Mouse (Mus musculus): ENCODE data around the gene 2010111I01Rik. TPM values are rescaled to one million over a fixed set of nuclear protein-coding genes. Genes with fewer than 3 reads are reported as not detected.

The 2010111I01Rik gene
- total and polyA plus RNA-seq, 3 experiments, result 26.3 to 32.7 TPM; not detected in 1

GRCm38 (mm10) chr13:63038871-63039270 is 74.2 kb downstream of the 2010111I01Rik start:
- H3K4me3 ChIP-seq (ENCODE audit: control insufficient read depth in 1 of 2, insufficient read depth in 1 of 2, low read depth in 2 of 2, low read length in 2 of 2), result no peak overlapping the region
- H3K27me3 ChIP-seq (ENCODE audit: control insufficient read depth in 1 of 2, insufficient read depth in 2 of 2, low read length in 2 of 2), result no peaks in the 10 kb centered on the region; a peak in 1 of 4 replicates
- H3K27ac ChIP-seq (ENCODE audit: control insufficient read depth, low read depth, low read length), result no peak overlapping the region
- no peaks in the 10 kb centered on the region for H3K9me3 ChIP-seq (replicated peaks; ENCODE audit: insufficient read depth, low read length)
- H3K79me2 ChIP-seq (ENCODE audit: control insufficient read depth, insufficient read depth, low read length, poor library complexity), result no peaks in the 10 kb centered on the region
- no peaks in the 10 kb centered on the region for H3K4me1 ChIP-seq (ENCODE audit: control insufficient read depth in 1 of 2, insufficient read depth in 2 of 2, low read length in 2 of 2)
- DNase-seq (ENCODE audit: low read depth, low spot score), result no peak
- TF ChIP-seq E2F4 (IDR thresholded peaks at IDR 0.05; ENCODE audit: borderline replicate concordance, low read depth, low read length), result no peak
- no peak for TF ChIP-seq ETS1 (IDR thresholded peaks at IDR 0.05; ENCODE audit: low read depth, low read length)
- TF ChIP-seq CTCF (IDR thresholded peaks at IDR 0.05 in 2 of 3, conservative IDR thresholded peaks at IDR 0.05 in 1 of 3; ENCODE audit: control insufficient read depth in 1 of 3, insufficient read depth in 1 of 3, low read depth in 2 of 3, low read length in 3 of 3, poor library complexity in 1 of 3, severe bottlenecking in 1 of 3), result no peak
- no peak for TF ChIP-seq NELFE (IDR thresholded peaks at IDR 0.05; ENCODE audit: low read depth, low read length)
- no peak for TF ChIP-seq CHD1 (IDR thresholded peaks at IDR 0.05; ENCODE audit: low read depth, low read length)
- TF ChIP-seq MAX (IDR thresholded peaks at IDR 0.05; ENCODE audit: low read length), result no peak
- no peak for TF ChIP-seq MYB (IDR thresholded peaks at IDR 0.05; ENCODE audit: low read depth, low read length)
- no peak for TF ChIP-seq BHLHE40 (IDR thresholded peaks at IDR 0.05; ENCODE audit: borderline replicate concordance, low read depth, low read length)
- no peak for TF ChIP-seq HCFC1 (IDR thresholded peaks at IDR 0.05; ENCODE audit: low read depth, low read length)
- TF ChIP-seq ZKSCAN1 (IDR thresholded peaks at IDR 0.05; ENCODE audit: low read depth, low read length), result no peak
- TF ChIP-seq GABPA (IDR thresholded peaks at IDR 0.05; ENCODE audit: low read depth, low read length), result no peak
- TF ChIP-seq RAD21 (IDR thresholded peaks at IDR 0.05; ENCODE audit: low read depth, low read length), result no peak
- no peak for TF ChIP-seq KAT2A (conservative IDR thresholded peaks at IDR 0.05; ENCODE audit: low read depth, low read length)
- TF ChIP-seq TCF12 (IDR thresholded peaks at IDR 0.05; ENCODE audit: low read depth, low read length), result no peak
- no peaks in the 10 kb centered on the region for H3K36me3 ChIP-seq (ENCODE audit: control insufficient read depth in 1 of 2, insufficient read depth in 2 of 2, low read length in 2 of 2)
- H3K9ac ChIP-seq (ENCODE audit: control insufficient read depth, low read depth, low read length, poor library complexity, severe bottlenecking), result no peak overlapping the region

- Histone ChIP-seq H3K79me2 (ENCODE audit: control insufficient read depth, insufficient read depth, low read length, poor library complexity) (no peaks in the 10 kb centered on the region), H3K9ac (ENCODE audit: control insufficient read depth, low read depth, low read length, poor library complexity, severe bottlenecking) (no peak overlapping the region), H3K27me3 (ENCODE audit: control insufficient read depth in 1 of 2, insufficient read depth in 2 of 2, low read length in 2 of 2) (no peaks in the 10 kb centered on the region; a peak in 1 of 4 replicates), H3K4me1 (ENCODE audit: control insufficient read depth in 1 of 2, insufficient read depth in 2 of 2, low read length in 2 of 2) (no peaks in the 10 kb centered on the region), H3K36me3 (ENCODE audit: control insufficient read depth in 1 of 2, insufficient read depth in 2 of 2, low read length in 2 of 2) (no peaks in the 10 kb centered on the region), H3K27ac (ENCODE audit: control insufficient read depth, low read depth, low read length) (no peak overlapping the region), H3K9me3 (replicated peaks; ENCODE audit: insufficient read depth, low read length) (no peaks in the 10 kb centered on the region), H3K4me3 (ENCODE audit: control insufficient read depth in 1 of 2, insufficient read depth in 1 of 2, low read depth in 2 of 2, low read length in 2 of 2) (no peak overlapping the region)
- TF ChIP-seq E2F4 (IDR thresholded peaks at IDR 0.05; ENCODE audit: borderline replicate concordance, low read depth, low read length), result no peak
- no peak for TF ChIP-seq EP300 (IDR thresholded peaks at IDR 0.05; ENCODE audit: low read depth in 1 of 2, low read length in 2 of 2)
- TF ChIP-seq GATA1 (IDR thresholded peaks at IDR 0.05; ENCODE audit: low read depth, low read length), result no peak
- TF ChIP-seq MYB (IDR thresholded peaks at IDR 0.05; ENCODE audit: low read depth, low read length), result no peak
- no peak for TF ChIP-seq USF1 (IDR thresholded peaks at IDR 0.05; ENCODE audit: low read depth, low read length)
- TF ChIP-seq TCF12 (IDR thresholded peaks at IDR 0.05; ENCODE audit: low read depth, low read length), result no peak
- TF ChIP-seq GABPA (IDR thresholded peaks at IDR 0.05; ENCODE audit: low read depth, low read length), result no peak
- TF ChIP-seq ELF1 (IDR thresholded peaks at IDR 0.05; ENCODE audit: low read depth, low read length), result no peak
- no peak for TF ChIP-seq RAD21 (IDR thresholded peaks at IDR 0.05; ENCODE audit: low read depth, low read length)
- no peak for TF ChIP-seq TAL1 (IDR thresholded peaks at IDR 0.05; ENCODE audit: low read length)
- TF ChIP-seq RCOR1 (IDR thresholded peaks at IDR 0.05; ENCODE audit: low read depth, low read length), result no peak
- no peak for TF ChIP-seq TBP (IDR thresholded peaks at IDR 0.05; ENCODE audit: low read depth, low read length)
- no peak for TF ChIP-seq MXI1 (IDR thresholded peaks at IDR 0.05; ENCODE audit: low read depth, low read length)
- TF ChIP-seq MAX (IDR thresholded peaks at IDR 0.05; ENCODE audit: low read length), result no peak
- no peak for DNase-seq (ENCODE audit: low read depth, low spot score)
These were observed 74.6 kb downstream of the 2010111I01Rik start for GRCm38 (mm10) chr13:63039326-63039725.

Measured in MEL (cell line).